Mouse (Mus musculus) heart, adult 2 months (tissue): Measurements from ENCODE around the gene Ptpre.

ENCODE experiments used
- CTCF ChIP-seq: fragments of 200-600 bp; IDR thresholded peaks from 2 replicates; pipeline ENCODE4 v1.8.1; 2022; ENCODE audit warnings: antibody characterized with exemption, mild to moderate bottlenecking, moderate library complexity
- EP300 ChIP-seq: fragments of 200-500 bp; IDR thresholded peaks from 2 replicates; pipeline ENCODE4 v1.6.1; 2011; ENCODE audit warnings: low read depth, low read length, control low read depth; ENCODE audit not compliant: insufficient read depth
- POLR2A ChIP-seq: fragments of 200-500 bp; IDR thresholded peaks from 2 replicates; pipeline ENCODE4 v1.6.1; 2011; ENCODE audit warnings: mild to moderate bottlenecking, low read depth, low read length, control low read depth; ENCODE audit not compliant: insufficient read depth

DNA sequence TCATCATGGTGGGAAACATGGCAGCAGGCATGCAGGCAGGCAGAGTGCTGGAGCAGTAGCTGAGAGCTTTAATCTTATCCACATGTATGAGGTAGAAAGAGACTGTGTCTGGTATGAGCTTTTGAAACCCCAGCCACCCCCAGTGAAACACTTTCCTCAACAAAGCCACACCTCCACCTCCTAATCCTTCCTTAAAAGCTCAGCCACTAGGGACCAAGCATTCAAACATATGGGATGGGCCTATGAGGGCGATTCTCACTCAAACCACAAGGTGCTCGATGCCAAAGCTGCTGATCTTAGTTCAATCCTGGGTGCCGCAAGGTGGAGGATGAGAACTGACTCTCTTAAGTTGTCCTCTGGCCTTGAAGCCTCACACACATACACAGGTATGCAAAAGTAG lies 16.3 kb downstream of the Ptpre start:
- TF ChIP-seq EP300 (no peak), CTCF (no peak), POLR2A (no peak)
